In genomic region chr6:93065917-93066552, GRCm38 (mm10) we compare ENCODE assay signal across 8 mouse cellular contexts.
A peak's percentile ranks its signal among the peaks of the same experiment; 100 is the strongest.
DNase-seq lines count a peak whose midpoint lies in the region; ATAC-seq and TF ChIP-seq lines count a peak whose summit lies in the region.

No protein-coding gene starts in this region.

- H3K9ac ChIP-seq in intestine, embryonic 14.5 days (ENCODE audit: low read length), result no peak overlapping the region
- H3K9ac ChIP-seq in limb, embryonic 14.5 days (ENCODE audit: low read depth, low read length, severe bottlenecking), result no peak overlapping the region

- H3K36me3 ChIP-seq in intestine, embryonic 14.5 days (ENCODE audit: control insufficient read depth, insufficient read depth, low read length), result no peaks in the 10 kb centered on the region
- no peaks in the 10 kb centered on the region for H3K36me3 ChIP-seq in limb, embryonic 14.5 days (ENCODE audit: control insufficient read depth, insufficient read depth, low read length)

- DNase-seq in layer of hippocampus, adult 2 months (ENCODE audit: low spot score in 2 of 2), result no peak
- DNase-seq in layer of hippocampus, adult 9-11 months, result no peak
- peak; percentile 12 for DNase-seq in brain, adult 2 months (ENCODE audit: low read depth, low spot score)
- DNase-seq in gastrocnemius, postnatal 4 days (ENCODE audit: low spot score in 2 of 2), result peak; percentile 18 to 50
- peak; percentile 63 for DNase-seq in intestine, embryonic 14.5 days (ENCODE audit: low spot score)
- DNase-seq in limb, embryonic 14.5 days (ENCODE audit: low spot score), result peak; percentile 32
- DNase-seq in skeletal muscle tissue, adult 2 months (ENCODE audit: low read depth, low spot score), result peak; percentile 40
- DNase-seq in thymus, postnatal 4 days, result no peak

- TF ChIP-seq POLR2A in limb, embryonic 14.5 days (IDR thresholded peaks at IDR 0.05; ENCODE audit: borderline replicate concordance, extremely low read depth, insufficient read depth, insufficient read length), result no peak

- peak overlapping the region; percentile 38 for H3K4me2 ChIP-seq in intestine, embryonic 14.5 days (ENCODE audit: low read length)
- peak overlapping the region; percentile 45 for H3K4me2 ChIP-seq in limb, embryonic 14.5 days (replicated peaks; ENCODE audit: low read depth, low read length, severe bottlenecking)

- no peaks in the 10 kb centered on the region for H3K27me3 ChIP-seq in intestine, embryonic 14.5 days (replicated peaks; ENCODE audit: control insufficient read depth, insufficient read depth, low read length)
- H3K27me3 ChIP-seq in limb, embryonic 14.5 days (ENCODE audit: control insufficient read depth, insufficient read depth, low read length), result no peaks in the 10 kb centered on the region

- peak overlapping the region; percentile 49 for H3K27ac ChIP-seq in layer of hippocampus, adult 2 months
- peak overlapping the region; percentile 51; the same call in 1 of the 2 replicates for H3K27ac ChIP-seq in intestine, embryonic 14.5 days (ENCODE audit: low read depth)
- peak overlapping the region; percentile 84 for H3K27ac ChIP-seq in limb, embryonic 14.5 days (replicated peaks; ENCODE audit: low read depth, low read length)

- no peaks in the 10 kb centered on the region for H3K9me3 ChIP-seq in intestine, embryonic 14.5 days (ENCODE audit: control insufficient read depth, low read length)
- no peaks in the 10 kb centered on the region for H3K9me3 ChIP-seq in limb, embryonic 14.5 days (ENCODE audit: control insufficient read depth, low read length)

- no peak for ATAC-seq in intestine, embryonic 14.5 days (replicated peaks; ENCODE audit: low FRiP score, low TSS enrichment, low read depth)
- peak; percentile 56; the same call in 1 of the 2 replicates for ATAC-seq in limb, embryonic 14.5 days (ENCODE audit: low FRiP score, low read depth)

- no peak for TF ChIP-seq CTCF in layer of hippocampus, adult 2 months (conservative IDR thresholded peaks at IDR 0.05)

- peaks cover 19% of the 10 kb centered on the region for H3K4me1 ChIP-seq in intestine, embryonic 14.5 days (replicated peaks; ENCODE audit: control insufficient read depth, insufficient read depth, low read length)
- peaks cover 32% of the 10 kb centered on the region for H3K4me1 ChIP-seq in limb, embryonic 14.5 days (ENCODE audit: control insufficient read depth, insufficient read depth, low read length)

- WGBS in intestine, embryonic 14.5 days, result 52% methylated on average over 12 of the region's 12 CpGs
- 25% methylated on average over 12 of the region's 12 CpGs for whole genome bisulfite sequencing in limb, embryonic 14.5 days

- peak overlapping the region; percentile 48 for H3K4me3 ChIP-seq in layer of hippocampus, adult 2 months
- H3K4me3 ChIP-seq in intestine, embryonic 14.5 days (ENCODE audit: low read depth, low read length), result no peak overlapping the region
- peak overlapping the region; percentile 9; the same call in 1 of the 2 replicates for H3K4me3 ChIP-seq in limb, embryonic 14.5 days (replicated peaks; ENCODE audit: low read length)

Comparison
In these comparisons a context has a peak if more than half of its experiments do, and no peak if none do; other contexts are left out.
1. DNase-seq: peak in brain, adult 2 months (single experiment), gastrocnemius, postnatal 4 days (2 of 2), intestine, embryonic 14.5 days (single experiment), limb, embryonic 14.5 days (single experiment) and skeletal muscle tissue, adult 2 months (single experiment); none in layer of hippocampus, adult 2 months (0 of 2), layer of hippocampus, adult 9-11 months (single experiment) and thymus, postnatal 4 days (single experiment).
2. Peak in every context shown above with its lines, with median percentiles within 50 percentile points of each other: H3K27ac ChIP-seq.